Mouse (Mus musculus) gastrocnemius, adult 2 months (tissue): ENCODE results near the gene Il12rb1. TPM values are rescaled to one million over a fixed set of nuclear protein-coding genes. Genes with fewer than 3 reads are reported as not detected.

Source experiments
- DNase-seq: peaks from one replicate; pipeline ENCODE4 v3.0.0; 2022
- H3K27ac ChIP-seq: fragments of 200-600 bp; 2 replicates; pipeline ENCODE4 v1.8.1; 2022; ENCODE audit warnings: mild to moderate bottlenecking
- H3K4me3 ChIP-seq: fragments of 200-600 bp; 2 replicates; pipeline ENCODE4 v1.8.1; 2022; ENCODE audit warnings: mild to moderate bottlenecking, moderate library complexity
- CTCF ChIP-seq: fragments of 200-600 bp; IDR thresholded peaks from 2 replicates; pipeline ENCODE4 v1.8.1; 2022; ENCODE audit warnings: antibody characterized with exemption, mild to moderate bottlenecking, moderate library complexity
- intact Hi-C: fragments of 180-260 bp; cut with DNase I; formaldehyde crosslinking; loops from one replicate; pipeline ENCODE4 v1.15.1; 2025
- microRNA-seq: library from miRNA; unstranded; fragments of <30 nt; microRNA quantifications from one replicate; pipeline ENCODE4 v1.2.0, GENCODE M21; 2021
- total RNA-seq, 2 experiments: library from RNA; stranded (reverse); gene quantifications; 2 replicates each; pipeline ENCODE4 v1.2.3; 2021

Gene Il12rb1
- total RNA-seq, 2 experiments from 2014 or later, result not detected

GRCm38 (mm10) chr8:70868559-70869198, 60.4 kb downstream of the Il12rb1 start:
- intact Hi-C loops, result loop anchor here (1.0 to 2.0 kb wide), 2 partner anchors 24 to 48 kb away; no protein-coding TSS in a partner anchor
- TF ChIP-seq CTCF, result no peak
- H3K27ac ChIP-seq, result no peak overlapping the region
- DNase-seq, result no peak
- H3K4me3 ChIP-seq, result no peak overlapping the region

GRCm38 (mm10) chr8:70869199-70869571, 60.9 kb downstream of the Il12rb1 start:
- intact Hi-C loops, result loop anchor here (1.0 to 2.0 kb wide), 2 partner anchors 25 to 48 kb away; no protein-coding TSS in a partner anchor
- TF ChIP-seq CTCF, result no peak
- DNase-seq, result no peak
- H3K4me3 ChIP-seq, result no peak overlapping the region
- no peak overlapping the region for H3K27ac ChIP-seq

GRCm38 (mm10) chr8:70869601-70870041, 61.4 kb downstream of the Il12rb1 start:
- TF ChIP-seq CTCF, result peak; percentile 95
- Histone ChIP-seq H3K27ac (no peak overlapping the region), H3K4me3 (no peak overlapping the region)
- intact Hi-C loops, result loop anchor here (1.0 to 2.0 kb wide), 2 partner anchors 25 to 49 kb away; no protein-coding TSS in a partner anchor
- peak; percentile 82 for DNase-seq

Small RNA genes lying within 50 kb of the gene (microRNA-seq; reads per million reads assigned to microRNA genes)
- not detected for gene Mir7240

Other genes with a start within 250 kb of the Il12rb1 start
- gene Isyna1, start 214.1 kb upstream of the Il12rb1 start, total RNA-seq, result 1 to 10 TPM; 3.2 to 4.3 TPM
- 10 to 100 TPM in 1 of 2 experiments, 1 to 10 TPM in 1; 9.2 to 14.4 TPM for gene Ssbp4, start 199.6 kb upstream of the Il12rb1 start, total RNA-seq
- under 1 TPM; 0.42 to 0.48 TPM for gene Lrrc25, start 192.3 kb upstream of the Il12rb1 start, total RNA-seq
- gene Gdf15, start 176.0 kb upstream of the Il12rb1 start, total RNA-seq, result under 1 TPM in 1 of 2 experiments, not detected in 1; 0.28 TPM
- 10 to 100 TPM in 1 of 2 experiments, 1 to 10 TPM in 1; 9.3 to 22.5 TPM for gene Pgpep1, start 148.1 kb upstream of the Il12rb1 start, total RNA-seq
- 10 to 100 TPM; 61.7 to 65.6 TPM for gene Lsm4, start 135.2 kb upstream of the Il12rb1 start, total RNA-seq
- gene Jund, start 109.5 kb upstream of the Il12rb1 start, total RNA-seq, result 10 to 100 TPM; 35.5 to 54.5 TPM
- not detected for gene Iqcn, start 105.0 kb upstream of the Il12rb1 start, total RNA-seq
- gene Gm3336, start 89.9 kb upstream of the Il12rb1 start, total RNA-seq, result not detected
- 1 to 10 TPM; 2.4 to 3.0 TPM for gene Pde4c, start 84.7 kb upstream of the Il12rb1 start, total RNA-seq
- 10 to 100 TPM; 31.9 to 39.8 TPM for gene Rab3a, start 53.8 kb upstream of the Il12rb1 start, total RNA-seq
- gene Mpv17l2, start 47.5 kb upstream of the Il12rb1 start, total RNA-seq, result 10 to 100 TPM; 21.0 to 22.8 TPM
- 10 to 100 TPM; 13.9 to 16.2 TPM for gene Pik3r2, start 31.7 kb upstream of the Il12rb1 start, total RNA-seq
- 1 to 10 TPM; 2.7 to 3.6 TPM for gene Mast3, start 3.4 kb upstream of the Il12rb1 start, total RNA-seq
- 100 to 1,000 TPM in 1 of 2 experiments, 10 to 100 TPM in 1; 66.5 to 182 TPM for gene Arrdc2, start 31.3 kb downstream of the Il12rb1 start, total RNA-seq
- 10 to 100 TPM; 18.1 to 21.5 TPM for gene Kcnn1, start 54.8 kb downstream of the Il12rb1 start, total RNA-seq
- 10 to 100 TPM; 65.6 to 73.1 TPM for gene Ccdc124, start 65.5 kb downstream of the Il12rb1 start, total RNA-seq
- gene Slc5a5, start 84.3 kb downstream of the Il12rb1 start, total RNA-seq, result not detected
- 1,000 to 10,000 TPM in 1 of 2 experiments, 100 to 1,000 TPM in 1; 932 to 1,039 TPM for gene Rpl18a, start 89.0 kb downstream of the Il12rb1 start, total RNA-seq
- gene Map1s, start 97.5 kb downstream of the Il12rb1 start, total RNA-seq, result 10 to 100 TPM; 10.6 to 11.2 TPM